ENCODE assay signal across 10 mouse cellular contexts in the genomic region with DNA sequence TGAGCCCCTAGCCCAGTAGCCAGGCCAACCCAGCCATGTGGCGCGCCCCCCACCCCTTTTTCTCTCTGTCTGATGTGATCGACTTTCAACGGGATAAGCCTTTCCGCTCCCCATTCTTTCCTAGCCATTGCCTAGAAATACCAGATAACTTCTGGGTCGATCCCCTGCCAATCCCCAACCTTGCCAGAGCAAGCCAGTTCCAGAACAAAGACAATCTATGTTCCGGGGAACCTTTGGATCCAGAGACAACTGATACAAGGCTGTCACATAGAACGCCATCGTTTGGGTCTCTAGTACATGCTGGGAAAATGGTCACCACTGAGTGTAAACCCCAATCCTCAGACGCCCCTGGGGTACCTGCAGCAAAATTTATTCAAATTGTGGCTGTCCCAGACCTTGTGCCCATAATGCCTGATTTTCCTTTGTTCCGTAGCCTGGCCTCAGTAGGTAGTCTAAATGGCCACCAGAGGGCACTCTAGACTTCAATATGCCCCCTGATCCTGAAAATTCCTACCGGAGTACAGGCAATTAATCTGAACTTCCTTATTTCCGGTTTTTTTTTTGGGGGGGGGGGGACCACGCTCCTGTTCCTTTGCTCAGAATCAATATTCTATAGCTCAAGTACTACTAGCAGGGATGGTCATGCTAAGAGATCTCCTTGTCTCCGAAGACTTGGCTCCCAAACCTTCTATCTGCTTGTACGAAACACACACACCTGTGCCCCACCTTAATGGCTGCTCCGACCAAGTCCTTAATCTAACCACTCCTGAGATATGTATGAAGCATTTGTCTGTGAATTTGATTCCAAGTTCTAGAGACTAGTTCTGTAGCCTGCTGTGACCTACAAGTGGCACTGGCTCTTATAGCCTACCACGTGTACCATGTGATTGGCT.
DNase-seq lines count a peak whose midpoint lies in the region; ATAC-seq and TF ChIP-seq lines count a peak whose summit lies in the region.
"Had no signal": no experiment of that assay in that cellular context is flagged by ENCODE, and none has a peak within 500 bp of the region (broad histone marks: within the 10 kb centered on the region; RNA-seq: fewer than 3 reads in every experiment).

No protein-coding gene starts in this region.

- WGBS in hindbrain, embryonic 16.5 days = 56% methylated on average over 18 of the region's 18 CpGs
- WGBS in lung, postnatal 0 days = 59% methylated on average over 18 of the region's 18 CpGs

- peak; percentile 72 for TF ChIP-seq CTCF in lung, postnatal 0 days (IDR thresholded peaks at IDR 0.05)

- no peak for TF ChIP-seq EP300 in lung, postnatal 0 days (IDR thresholded peaks at IDR 0.05)

- peak; percentile 20; the same call in 1 of the 2 replicates for ATAC-seq in hindbrain, embryonic 16.5 days
- ATAC-seq in lung, postnatal 0 days = no peak

- H3K4me3 ChIP-seq in hindbrain, embryonic 16.5 days (ENCODE audit: low read length) = no peak overlapping the region
- H3K4me3 ChIP-seq in lung, postnatal 0 days (ENCODE audit: low read depth, low read length) = no peak overlapping the region
- H3K4me3 ChIP-seq: embryonic facial prominence, embryonic 12.5 days; liver, embryonic 13.5 days had no signal

- no peak overlapping the region for H3K9ac ChIP-seq in hindbrain, embryonic 16.5 days (ENCODE audit: low read depth, low read length)
- no peak overlapping the region for H3K9ac ChIP-seq in lung, postnatal 0 days (replicated peaks; ENCODE audit: low read depth)
- H3K9ac ChIP-seq: embryonic facial prominence, embryonic 12.5 days; liver, embryonic 13.5 days had no signal

- no peaks in the 10 kb centered on the region for H3K9me3 ChIP-seq in hindbrain, embryonic 16.5 days (ENCODE audit: control insufficient read depth, low read length)
- no peaks in the 10 kb centered on the region for H3K9me3 ChIP-seq in lung, postnatal 0 days (ENCODE audit: low read length)
- H3K9me3 ChIP-seq: embryonic facial prominence, embryonic 12.5 days; liver, embryonic 13.5 days had no signal

- H3K4me1 ChIP-seq in hindbrain, embryonic 16.5 days (ENCODE audit: control insufficient read depth, insufficient read depth, low read depth, low read length) = no peaks in the 10 kb centered on the region
- no peaks in the 10 kb centered on the region for H3K4me1 ChIP-seq in lung, postnatal 0 days (ENCODE audit: insufficient read depth, low read depth, low read length)
- H3K4me1 ChIP-seq: embryonic facial prominence, embryonic 12.5 days had no signal

- peak; percentile 58 for DNase-seq in layer of hippocampus, adult 11-12 months (ENCODE audit: low spot score)
- DNase-seq in layer of hippocampus, adult 9-11 months = no peak
- peak; percentile 75 for DNase-seq in NIH3T3 (ENCODE audit: low read depth)
- peak; percentile 82 for DNase-seq in embryo, embryonic 10 days (ENCODE audit: low spot score)
- peak; percentile 66 for DNase-seq in lung, postnatal 0 days (ENCODE audit: low spot score)
- DNase-seq in MN1 (ENCODE audit: low spot score) = no peak
- no peak for DNase-seq in gastrocnemius, adult 18-20 months (ENCODE audit: low spot score)
- DNase-seq: liver, embryonic 13.5 days had no signal

- no peak overlapping the region for H3K4me2 ChIP-seq in hindbrain, embryonic 16.5 days (ENCODE audit: low read length)
- no peak overlapping the region for H3K4me2 ChIP-seq in lung, postnatal 0 days (replicated peaks; ENCODE audit: low read depth, low read length)
- H3K4me2 ChIP-seq: embryonic facial prominence, embryonic 12.5 days; liver, embryonic 13.5 days had no signal

- H3K27me3 ChIP-seq in hindbrain, embryonic 16.5 days (replicated peaks; ENCODE audit: control insufficient read depth, insufficient read depth, low read length) = no peaks in the 10 kb centered on the region
- no peaks in the 10 kb centered on the region for H3K27me3 ChIP-seq in lung, postnatal 0 days (replicated peaks; ENCODE audit: insufficient read depth, low read length)
- H3K27me3 ChIP-seq: embryonic facial prominence, embryonic 12.5 days; liver, embryonic 13.5 days had no signal

- H3K36me3 ChIP-seq in hindbrain, embryonic 16.5 days (ENCODE audit: control insufficient read depth, insufficient read depth, low read length) = no peaks in the 10 kb centered on the region
- no peaks in the 10 kb centered on the region for H3K36me3 ChIP-seq in lung, postnatal 0 days (ENCODE audit: insufficient read depth, low read length)
- H3K36me3 ChIP-seq: embryonic facial prominence, embryonic 12.5 days; liver, embryonic 13.5 days had no signal

- no peak overlapping the region for H3K27ac ChIP-seq in hindbrain, embryonic 16.5 days (ENCODE audit: low read depth, low read length)
- H3K27ac ChIP-seq in lung, postnatal 0 days (ENCODE audit: low read length) = no peak overlapping the region
- H3K27ac ChIP-seq: embryonic facial prominence, embryonic 12.5 days; liver, embryonic 13.5 days had no signal

Comparison
In these comparisons a context has a peak if more than half of its experiments do, and no peak if none do; other contexts are left out.
1. DNase-seq: peak in layer of hippocampus, adult 11-12 months (single experiment), NIH3T3 (single experiment), embryo, embryonic 10 days (single experiment) and lung, postnatal 0 days (single experiment); none in layer of hippocampus, adult 9-11 months (single experiment), MN1 (single experiment) and gastrocnemius, adult 18-20 months (single experiment).